Mouse (Mus musculus): ENCODE measurements around the gene Agps. TPM values are rescaled to one million over a fixed set of nuclear protein-coding genes. Genes with fewer than 3 reads are reported as not detected.
A peak's percentile ranks its signal among the peaks of the same experiment; 100 is the strongest.
"Not testable (repeated sequence)": the region's sequence is repeated elsewhere in the genome, so short reads cannot be mapped to it uniquely, and the experiment has no call there.

The Agps gene
- polyA plus RNA-seq, 1 experiment from 2014 or later, result 23.3 TPM

DNA sequence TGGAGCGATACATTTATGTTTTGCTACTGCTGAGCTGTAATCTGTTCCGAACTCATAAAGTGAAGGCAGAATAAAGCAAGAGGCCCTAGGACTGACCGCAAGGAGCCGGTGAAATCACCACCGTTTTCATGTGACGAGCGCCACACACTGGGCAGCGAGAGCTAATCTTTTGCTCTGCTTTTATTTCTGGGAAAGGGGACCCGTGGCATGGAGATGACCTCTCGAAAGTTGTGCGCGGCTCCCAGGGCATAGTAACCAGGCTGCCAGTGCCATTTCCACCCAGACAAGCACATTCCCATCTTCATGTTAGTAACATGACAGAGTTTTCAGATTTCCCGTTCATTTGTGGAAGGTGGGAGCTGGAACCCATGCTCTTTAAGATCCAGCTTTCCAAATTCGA lies 132.5 kb downstream of the Agps start:
- H3K27me3 ChIP-seq, result peaks cover 4% of the 10 kb centered on the region; the same call in 1 of the 2 replicates
- peak overlapping the region; percentile 28 for H3K27ac ChIP-seq
- H3K4me2 ChIP-seq, result peak overlapping the region; percentile 40
- WGBS, result 14% methylated on average over 14 of the region's 14 CpGs
- no peaks in the 10 kb centered on the region for H3K36me3 ChIP-seq
- no peak for ATAC-seq (ENCODE audit: insufficient number of reproducible peaks, low FRiP score, low TSS enrichment, low read depth)
- H3K9ac ChIP-seq, result no peak overlapping the region
- H3K4me1 ChIP-seq, result peaks cover 31% of the 10 kb centered on the region
- peak overlapping the region; percentile 14 for H3K4me3 ChIP-seq
- no peaks in the 10 kb centered on the region for H3K9me3 ChIP-seq

DNA sequence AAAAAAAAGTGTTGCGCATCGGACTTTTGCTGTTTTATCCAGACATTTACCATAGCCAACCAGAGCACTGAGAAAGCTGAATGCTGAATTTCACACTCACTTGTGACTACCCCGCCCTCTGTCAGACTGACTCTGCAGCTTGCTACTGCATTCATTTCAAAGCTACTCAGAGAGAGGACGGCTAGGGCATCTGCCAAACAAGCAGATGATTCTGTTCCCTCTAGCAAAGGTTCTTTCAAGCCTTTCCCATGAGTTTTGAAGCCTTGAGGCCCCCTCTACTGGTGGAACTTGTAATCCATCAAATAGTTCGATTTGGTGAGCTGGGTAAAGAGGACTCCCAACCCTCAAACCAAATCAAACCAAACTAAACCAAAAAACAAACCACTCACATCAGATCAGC lies 133.0 kb downstream of the Agps start:
- H3K9me3 ChIP-seq, result no peaks in the 10 kb centered on the region
- no peak overlapping the region for H3K9ac ChIP-seq
- peaks cover 4% of the 10 kb centered on the region; the same call in 1 of the 2 replicates for H3K27me3 ChIP-seq
- ATAC-seq (ENCODE audit: insufficient number of reproducible peaks, low FRiP score, low TSS enrichment, low read depth), result no peak
- H3K4me1 ChIP-seq, result peaks cover 26% of the 10 kb centered on the region
- 14% methylated on average over 5 of the region's 5 CpGs for WGBS
- H3K4me3 ChIP-seq, result peak overlapping the region; percentile 14
- H3K4me2 ChIP-seq, result peak overlapping the region; percentile 40
- H3K27ac ChIP-seq, result peak overlapping the region; percentile 28
- no peaks in the 10 kb centered on the region for H3K36me3 ChIP-seq

DNA sequence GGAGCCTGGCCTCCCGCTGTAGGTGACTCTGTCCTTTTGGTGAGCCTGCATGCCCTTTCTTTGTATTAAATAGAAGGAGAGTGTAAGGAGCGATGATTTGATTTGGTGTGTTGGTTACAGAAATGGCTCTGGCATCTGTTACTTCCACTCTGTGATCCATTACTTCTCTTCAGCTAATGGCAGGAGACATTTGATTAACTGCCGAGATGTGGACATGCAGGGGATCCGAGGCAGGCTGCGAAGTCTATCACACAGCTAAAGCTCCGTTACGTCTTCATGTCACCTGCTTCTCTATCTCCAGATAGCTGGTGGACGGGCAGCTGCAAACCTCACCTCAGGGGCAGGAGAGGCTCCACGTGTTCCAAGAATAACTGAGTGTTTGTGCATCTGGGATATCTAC lies 142.2 kb downstream of the Agps start:
- no peaks in the 10 kb centered on the region for H3K9me3 ChIP-seq
- H3K4me3 ChIP-seq, result no peak overlapping the region
- no peaks in the 10 kb centered on the region for H3K36me3 ChIP-seq
- no peaks in the 10 kb centered on the region for H3K27me3 ChIP-seq
- H3K27ac ChIP-seq, result no peak overlapping the region
- no peak overlapping the region for H3K4me2 ChIP-seq
- no peak overlapping the region for H3K9ac ChIP-seq
- WGBS, result 69% methylated on average over 9 of the region's 9 CpGs
- H3K4me1 ChIP-seq, result no peaks in the 10 kb centered on the region
- ATAC-seq (ENCODE audit: insufficient number of reproducible peaks, low FRiP score, low TSS enrichment, low read depth), result no peak

DNA sequence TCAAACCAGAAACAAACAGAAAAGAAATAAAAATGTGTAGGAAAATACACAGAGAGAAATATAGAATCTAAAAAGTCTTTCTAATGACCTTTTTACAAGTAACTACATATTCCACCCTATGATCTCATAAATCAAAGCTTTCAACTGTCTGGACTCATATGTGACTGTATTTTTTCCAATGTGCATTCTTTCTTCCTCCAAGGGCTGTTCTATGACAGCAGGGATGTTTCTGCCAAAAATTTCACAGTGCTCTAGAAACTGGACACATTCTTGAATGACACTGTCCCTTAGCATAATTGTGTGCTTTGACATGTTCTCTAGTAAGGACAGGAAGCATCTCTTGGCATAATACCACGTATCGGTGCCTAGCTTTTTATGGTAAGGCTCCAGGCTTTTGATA lies 144.1 kb downstream of the Agps start:
- H3K27me3 ChIP-seq; H3K36me3 ChIP-seq; H3K9ac ChIP-seq; ATAC-seq (ENCODE audit: insufficient number of reproducible peaks, low FRiP score, low TSS enrichment, low read depth); H3K4me2 ChIP-seq; H3K9me3 ChIP-seq; H3K27ac ChIP-seq; H3K4me1 ChIP-seq; H3K4me3 ChIP-seq: not testable (repeated sequence)
- 73% methylated on average over 2 of the region's 2 CpGs for WGBS

DNA sequence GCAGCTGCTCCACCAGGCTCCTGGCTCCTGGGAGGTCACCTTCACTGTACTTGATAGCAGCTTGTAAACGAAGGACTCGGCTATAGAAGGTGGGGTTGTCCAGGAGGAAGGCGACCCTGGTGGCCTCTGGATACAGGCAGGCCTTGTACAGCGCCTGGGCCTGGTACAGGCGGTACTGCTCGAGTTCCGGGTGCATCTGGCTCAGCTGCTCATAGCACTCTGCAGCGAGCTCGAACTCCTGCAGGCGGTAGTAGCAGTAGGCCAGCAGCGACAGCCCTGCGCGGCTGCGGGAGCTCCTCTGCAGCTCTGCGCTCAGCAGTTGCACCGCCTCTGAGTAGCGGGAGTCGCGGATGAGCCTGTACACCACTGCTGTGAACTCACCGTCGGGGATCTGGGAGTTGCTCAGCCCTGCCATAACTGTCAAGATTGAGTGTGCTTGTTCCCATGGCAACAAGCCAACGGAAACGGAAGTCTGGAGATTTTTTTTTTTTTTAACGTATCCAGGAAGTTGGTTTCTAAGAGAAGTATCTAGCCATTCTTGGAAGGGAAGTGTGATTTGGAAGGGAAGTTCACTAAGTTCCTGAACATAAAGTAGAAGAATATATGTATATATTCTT lies 145.9 kb downstream of the Agps start, which contains the start of gene Ttc30a2:
TSS of gene Ttc30a2 (minus strand) at position 419 of the 617 bp plus-strand sequence.
- not testable (repeated sequence) for H3K4me1 ChIP-seq; H3K27ac ChIP-seq; H3K9ac ChIP-seq; ATAC-seq (ENCODE audit: insufficient number of reproducible peaks, low FRiP score, low TSS enrichment, low read depth); H3K4me2 ChIP-seq; H3K36me3 ChIP-seq; H3K9me3 ChIP-seq; H3K27me3 ChIP-seq; H3K4me3 ChIP-seq
- WGBS, result 35% methylated on average over 17 of the region's 24 CpGs

Other genes starting within 250 kb of the Agps start
- gene Hnrnpa3, start 172.9 kb upstream of the Agps start, polyA plus RNA-seq (2015; fragmentation: Nextera tagmentation; extraction: Ambion mirVana), result 243 and 306 TPM in 2 replicates
- gene Nfe2l2, start 127.5 kb upstream of the Agps start, polyA plus RNA-seq (2015; fragmentation: Nextera tagmentation; extraction: Ambion mirVana), result 40.7 and 45.2 TPM in 2 replicates
- 12.8 and 12.9 TPM in 2 replicates for gene Ttc30b, start 106.4 kb downstream of the Agps start, polyA plus RNA-seq (2015; fragmentation: Nextera tagmentation; extraction: Ambion mirVana)
- 0.18 and 0.30 TPM in 2 replicates for gene Ttc30a2, start 146.0 kb downstream of the Agps start, polyA plus RNA-seq (2015; fragmentation: Nextera tagmentation; extraction: Ambion mirVana)
- gene Ttc30a1, start 149.8 kb downstream of the Agps start, polyA plus RNA-seq (2015; fragmentation: Nextera tagmentation; extraction: Ambion mirVana), result 6.0 and 6.3 TPM in 2 replicates